Mouse (Mus musculus): ENCODE measurements at regions not wholly inside any gene's neighbourhood (a gene's known extent, or its start where the extent isn't known, plus 50 kb on each side); places are given as distances from the start of the nearest gene placed in this dataset.

GRCm38 (mm10) chr15:28858176-28858575 is 654.6 kb downstream of the Dnah5 start:
- TF ChIP-seq CTCF (IDR thresholded peaks at IDR 0.05; ENCODE audit: low read depth) (no peak), EP300 (IDR thresholded peaks at IDR 0.05; ENCODE audit: low read depth) (no peak)

All from liver, embryonic 14.5 days (tissue).